Mouse (Mus musculus): ENCODE results near the gene Adam15. TPM values are rescaled to one million over a fixed set of nuclear protein-coding genes. Genes with fewer than 3 reads are reported as not detected.

The Adam15 gene
- polyA plus RNA-seq, 1 experiment from 2014 or later, result 49.3 TPM

DNA sequence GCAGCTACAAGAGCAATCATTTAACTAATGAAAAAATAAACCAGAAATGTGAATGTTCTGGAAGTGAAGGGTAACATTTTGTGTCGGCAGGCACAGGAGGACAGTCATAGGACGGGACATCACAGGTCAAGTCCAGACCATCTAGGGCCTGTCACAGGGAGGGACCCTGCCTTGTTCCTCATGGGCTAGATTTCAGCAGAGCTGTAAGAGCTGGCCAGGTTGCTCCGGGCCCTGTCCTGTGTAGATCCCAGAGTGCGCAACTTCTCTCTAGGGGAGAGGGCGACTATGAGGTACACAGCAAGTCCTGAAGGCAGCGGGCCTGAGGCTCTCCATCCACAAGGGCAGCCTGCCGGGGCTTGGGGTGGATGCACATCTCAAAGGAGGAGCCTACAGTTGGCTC, 11.9 kb upstream of the Adam15 start, which contains the start of gene Dcst2:
Dcst2 (plus strand) TSS at position 301 of the 400 bp plus-strand sequence.
- no peak for ATAC-seq
- WGBS, result 83% methylated on average over 7 of the region's 7 CpGs
- H3K4me1 ChIP-seq (ENCODE audit: control insufficient read depth, insufficient read depth, low read length), result peaks cover 10% of the 10 kb centered on the region
- no peaks in the 10 kb centered on the region for H3K27me3 ChIP-seq (replicated peaks; ENCODE audit: control insufficient read depth, insufficient read depth, low read length)
- H3K36me3 ChIP-seq (ENCODE audit: control insufficient read depth, insufficient read depth, low read length), result no peaks in the 10 kb centered on the region
- H3K9ac ChIP-seq (ENCODE audit: low read depth, low read length), result no peak within 1 kb of the TSS
- no peak within 1 kb of the TSS for H3K4me3 ChIP-seq (ENCODE audit: low read length)
- no peak within 1 kb of the TSS for H3K4me2 ChIP-seq (ENCODE audit: low read depth, low read length)
- no peaks in the 10 kb centered on the region for H3K9me3 ChIP-seq (ENCODE audit: control insufficient read depth, low read length)
- H3K27ac ChIP-seq (ENCODE audit: low read length), result no peak within 1 kb of the TSS

- Histone ChIP-seq H3K9me3 (ENCODE audit: control insufficient read depth, low read length) (no peaks in the 10 kb centered on the region), H3K36me3 (ENCODE audit: control insufficient read depth, insufficient read depth, low read length) (no peaks in the 10 kb centered on the region), H3K4me2 (ENCODE audit: low read depth, low read length) (no peak overlapping the region), H3K4me3 (ENCODE audit: low read length) (no peak overlapping the region), H3K27me3 (replicated peaks; ENCODE audit: control insufficient read depth, insufficient read depth, low read length) (no peaks in the 10 kb centered on the region), H3K9ac (ENCODE audit: low read depth, low read length) (no peak overlapping the region), H3K27ac (ENCODE audit: low read length) (no peak overlapping the region), H3K4me1 (ENCODE audit: control insufficient read depth, insufficient read depth, low read length) (peaks cover 10% of the 10 kb centered on the region)
- no peak for ATAC-seq
- 83% methylated on average over 3 of the region's 3 CpGs for WGBS
These were observed 10.4 kb upstream of the Adam15 start for GRCm38 (mm10) chr3:89360237-89360636.

DNA sequence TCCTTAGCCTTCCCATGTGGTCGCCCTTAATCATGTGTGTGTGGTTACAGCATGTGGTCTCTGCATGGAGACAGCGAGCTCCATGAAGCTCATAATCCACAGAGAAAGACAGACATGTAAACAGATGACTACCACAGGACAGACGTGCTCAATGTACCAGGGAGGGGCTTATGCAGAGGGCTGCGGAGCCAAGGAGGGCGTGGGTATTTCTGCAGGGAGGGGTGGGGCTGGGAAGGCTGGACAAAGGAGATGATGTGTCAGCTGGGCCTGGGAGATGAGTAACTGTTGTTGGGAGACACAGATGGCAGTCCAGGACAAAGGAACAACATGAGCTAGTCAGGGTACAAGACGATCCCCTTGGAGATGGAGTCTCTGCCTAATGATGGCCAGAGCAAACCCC, 9.8 kb upstream of the Adam15 start:
- Histone ChIP-seq H3K4me1 (ENCODE audit: control insufficient read depth, insufficient read depth, low read length) (peaks cover 13% of the 10 kb centered on the region), H3K27me3 (replicated peaks; ENCODE audit: control insufficient read depth, insufficient read depth, low read length) (no peaks in the 10 kb centered on the region), H3K36me3 (ENCODE audit: control insufficient read depth, insufficient read depth, low read length) (no peaks in the 10 kb centered on the region), H3K4me2 (ENCODE audit: low read depth, low read length) (no peak overlapping the region), H3K9me3 (ENCODE audit: control insufficient read depth, low read length) (no peaks in the 10 kb centered on the region), H3K9ac (ENCODE audit: low read depth, low read length) (no peak overlapping the region), H3K4me3 (ENCODE audit: low read length) (no peak overlapping the region), H3K27ac (ENCODE audit: low read length) (no peak overlapping the region)
- no peak for ATAC-seq
- 51% methylated on average over 6 of the region's 6 CpGs for WGBS

DNA sequence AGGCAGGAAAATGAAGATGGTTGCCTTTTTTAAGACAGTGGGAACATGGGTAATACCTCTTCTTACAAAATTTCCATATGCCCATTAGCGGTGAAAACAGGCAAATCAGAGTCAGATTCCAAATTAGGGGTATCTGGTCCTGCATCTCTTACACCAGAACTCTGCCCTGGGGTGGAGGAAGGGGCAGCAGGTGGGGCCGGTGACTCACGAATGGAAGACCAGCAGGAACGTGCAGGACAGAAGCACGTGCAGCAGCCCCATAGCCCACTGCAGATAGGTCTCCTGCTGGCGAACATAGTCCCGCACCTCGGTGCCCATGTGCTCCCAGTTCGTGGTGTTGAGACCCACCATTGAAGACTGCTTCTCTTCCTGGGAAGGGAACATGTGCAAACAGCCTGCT, 6.2 kb upstream of the Adam15 start:
- Histone ChIP-seq H3K36me3 (ENCODE audit: control insufficient read depth, insufficient read depth, low read length) (no peaks in the 10 kb centered on the region), H3K27ac (ENCODE audit: low read length) (peak overlapping the region; percentile 78; the same call in 1 of the 2 replicates), H3K9me3 (ENCODE audit: control insufficient read depth, low read length) (no peaks in the 10 kb centered on the region), H3K27me3 (replicated peaks; ENCODE audit: control insufficient read depth, insufficient read depth, low read length) (no peaks in the 10 kb centered on the region), H3K4me3 (ENCODE audit: low read length) (no peak overlapping the region), H3K4me1 (ENCODE audit: control insufficient read depth, insufficient read depth, low read length) (peaks cover 21% of the 10 kb centered on the region), H3K4me2 (ENCODE audit: low read depth, low read length) (no peak overlapping the region), H3K9ac (ENCODE audit: low read depth, low read length) (no peak overlapping the region)
- 67% methylated on average over 9 of the region's 9 CpGs for WGBS
- no peak for ATAC-seq

GRCm38 (mm10) chr3:89355512-89355902, 5.7 kb upstream of the Adam15 start:
- 61% methylated on average over 6 of the region's 6 CpGs for WGBS
- ATAC-seq, result peak; percentile 39

DNA sequence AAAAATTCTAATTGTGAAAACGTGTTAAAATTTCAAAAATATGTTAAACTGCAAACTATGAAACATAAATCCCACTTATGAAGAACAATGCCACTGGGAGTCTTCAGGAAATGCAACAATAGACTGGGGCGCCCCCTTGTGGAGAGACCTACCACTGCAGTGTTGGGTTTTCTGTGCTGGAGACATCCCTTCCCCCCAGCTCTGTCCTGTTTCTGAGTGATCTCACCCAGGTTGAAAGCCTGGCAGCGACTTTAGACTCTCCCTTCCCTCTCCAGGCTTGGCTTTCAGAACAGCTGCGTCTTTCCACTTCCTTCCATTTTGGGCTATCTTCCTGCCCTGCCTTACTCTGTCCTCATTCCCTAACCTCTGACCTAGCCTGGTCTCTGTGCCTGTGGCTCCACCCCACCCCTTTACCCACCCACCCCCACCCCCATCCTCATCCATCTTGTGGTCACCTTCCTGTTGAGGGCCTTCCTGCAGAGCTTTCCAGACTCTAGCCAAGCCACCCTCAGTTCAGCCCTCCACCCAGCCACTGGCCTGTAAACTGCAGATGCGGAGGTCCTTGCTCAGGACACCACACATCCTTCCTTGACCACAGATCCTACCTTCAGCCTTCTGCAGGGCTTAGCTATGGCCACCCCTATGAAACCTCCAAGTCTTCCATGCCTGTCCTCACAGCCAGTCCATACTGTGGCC, 5.2 kb upstream of the Adam15 start:
- WGBS, result 17% methylated on average over 5 of the region's 5 CpGs
- H3K9ac ChIP-seq (ENCODE audit: low read depth, low read length), result peak overlapping the region; percentile 35; the same call in 1 of the 2 replicates
- H3K4me1 ChIP-seq (ENCODE audit: control insufficient read depth, insufficient read depth, low read length), result peaks cover 28% of the 10 kb centered on the region
- peak; percentile 61 for ATAC-seq
- peak overlapping the region; percentile 29; the same call in 1 of the 2 replicates for H3K4me2 ChIP-seq (ENCODE audit: low read depth, low read length)
- no peak overlapping the region for H3K4me3 ChIP-seq (ENCODE audit: low read length)
- H3K9me3 ChIP-seq (ENCODE audit: control insufficient read depth, low read length), result no peaks in the 10 kb centered on the region
- H3K27ac ChIP-seq (ENCODE audit: low read length), result peak overlapping the region; percentile 78
- H3K36me3 ChIP-seq (ENCODE audit: control insufficient read depth, insufficient read depth, low read length), result no peaks in the 10 kb centered on the region
- H3K27me3 ChIP-seq (replicated peaks; ENCODE audit: control insufficient read depth, insufficient read depth, low read length), result no peaks in the 10 kb centered on the region

More at GRCm38 (mm10) chr3:89355512-89355902, 5.7 kb upstream of the Adam15 start:
- no peak overlapping the region for H3K4me3 ChIP-seq (ENCODE audit: low read length)
- H3K4me2 ChIP-seq (ENCODE audit: low read depth, low read length), result peak overlapping the region; percentile 29; the same call in 1 of the 2 replicates
- H3K9ac ChIP-seq (ENCODE audit: low read depth, low read length), result peak overlapping the region; percentile 35
- no peaks in the 10 kb centered on the region for H3K36me3 ChIP-seq (ENCODE audit: control insufficient read depth, insufficient read depth, low read length)
- H3K27ac ChIP-seq (ENCODE audit: low read length), result peak overlapping the region; percentile 78
- no peaks in the 10 kb centered on the region for H3K27me3 ChIP-seq (replicated peaks; ENCODE audit: control insufficient read depth, insufficient read depth, low read length)
- no peaks in the 10 kb centered on the region for H3K9me3 ChIP-seq (ENCODE audit: control insufficient read depth, low read length)
- H3K4me1 ChIP-seq (ENCODE audit: control insufficient read depth, insufficient read depth, low read length), result peaks cover 23% of the 10 kb centered on the region

GRCm38 (mm10) chr3:89351271-89351670, 1.5 kb upstream of the Adam15 start:
- no peak for ATAC-seq
- H3K4me1 ChIP-seq (ENCODE audit: control insufficient read depth, insufficient read depth, low read length), result peaks cover 34% of the 10 kb centered on the region
- WGBS, result 58% methylated on average over 5 of the region's 5 CpGs

DNA sequence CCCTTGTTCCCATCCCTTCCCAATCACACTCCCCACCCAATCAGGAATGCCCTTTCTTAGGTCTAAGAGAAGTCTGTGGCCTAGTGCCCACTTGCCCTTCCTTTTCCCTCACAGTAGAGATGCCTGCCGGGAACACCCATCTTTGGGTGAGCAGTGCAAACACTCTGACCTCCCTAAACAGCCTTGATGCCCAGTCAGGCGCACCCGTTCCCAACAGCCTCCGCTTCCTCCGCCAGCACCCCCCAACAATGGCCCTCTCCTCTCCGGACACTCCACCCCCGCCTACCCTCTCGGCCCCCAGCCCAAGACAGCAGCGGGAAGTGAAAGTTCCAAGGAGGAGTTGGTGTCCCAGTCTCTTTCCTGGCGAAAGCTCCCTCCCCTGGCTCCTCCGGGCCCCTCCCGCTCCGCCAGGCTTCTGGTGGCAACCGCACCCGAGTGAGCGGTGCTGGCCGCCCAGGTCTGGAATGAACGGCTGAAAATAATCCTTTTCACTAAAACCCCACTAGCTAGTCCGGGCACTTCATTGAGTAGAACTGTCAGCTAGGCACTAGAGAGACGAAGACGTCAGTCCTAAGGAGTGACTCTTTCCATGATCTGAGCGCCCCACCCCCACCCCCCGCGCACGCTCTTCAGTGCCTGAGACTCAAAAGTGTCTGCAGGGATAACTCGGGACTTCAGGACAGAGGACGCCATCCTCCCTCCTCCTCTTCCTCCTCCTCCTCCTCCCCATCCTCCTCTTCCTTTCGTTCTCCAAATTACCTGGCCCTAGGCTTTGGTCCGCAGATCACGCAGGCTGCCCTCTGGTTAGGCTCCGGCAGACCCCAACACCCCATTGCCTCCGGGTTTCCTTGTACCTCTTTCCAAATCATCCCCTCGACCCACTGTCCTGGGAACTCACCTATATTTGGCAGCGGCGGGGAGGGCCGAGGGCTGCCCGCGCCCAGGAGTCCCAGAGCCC, 606 bp downstream of the Adam15 start:
- peak overlapping the region; percentile 77 for H3K9ac ChIP-seq (ENCODE audit: low read depth, low read length)

More at GRCm38 (mm10) chr3:89351271-89351670, 1.5 kb upstream of the Adam15 start:
- Histone ChIP-seq H3K27ac (ENCODE audit: low read length) (no peak overlapping the region), H3K4me3 (ENCODE audit: low read length) (no peak overlapping the region), H3K27me3 (replicated peaks; ENCODE audit: control insufficient read depth, insufficient read depth, low read length) (no peaks in the 10 kb centered on the region), H3K9ac (ENCODE audit: low read depth, low read length) (no peak overlapping the region), H3K4me2 (ENCODE audit: low read depth, low read length) (no peak overlapping the region), H3K36me3 (ENCODE audit: control insufficient read depth, insufficient read depth, low read length) (no peaks in the 10 kb centered on the region), H3K9me3 (ENCODE audit: control insufficient read depth, low read length) (no peaks in the 10 kb centered on the region)

GRCm38 (mm10) chr3:89347916-89348315, 1.9 kb downstream of the Adam15 start:
- no peak for ATAC-seq
- 0 out of 2 replicates have a peak overlapping the region, but pooled peaks have one; percentile 16 for H3K4me2 ChIP-seq (ENCODE audit: low read depth, low read length)
- peaks cover 20% of the 10 kb centered on the region for H3K4me1 ChIP-seq (ENCODE audit: control insufficient read depth, insufficient read depth, low read length)
- WGBS, result 67% methylated on average over 1 of the region's 1 CpGs
- H3K27me3 ChIP-seq (replicated peaks; ENCODE audit: control insufficient read depth, insufficient read depth, low read length), result no peaks in the 10 kb centered on the region
- no peaks in the 10 kb centered on the region for H3K9me3 ChIP-seq (ENCODE audit: control insufficient read depth, low read length)
- H3K27ac ChIP-seq (ENCODE audit: low read length), result peak overlapping the region; percentile 36; the same call in 1 of the 2 replicates
- 0 out of 2 replicates have a peak overlapping the region, but pooled peaks have one; percentile 24 for H3K9ac ChIP-seq (ENCODE audit: low read depth, low read length)
- peaks cover 5% of the 10 kb centered on the region; the same call in 1 of the 2 replicates for H3K36me3 ChIP-seq (ENCODE audit: control insufficient read depth, insufficient read depth, low read length)
- H3K4me3 ChIP-seq (ENCODE audit: low read length), result no peak overlapping the region

More for the DNA sequence above, 606 bp downstream of the Adam15 start:
- H3K27ac ChIP-seq (ENCODE audit: low read length), result peak overlapping the region; percentile 54
- H3K27me3 ChIP-seq (replicated peaks; ENCODE audit: control insufficient read depth, insufficient read depth, low read length), result no peaks in the 10 kb centered on the region
- peak overlapping the region; percentile 99 for H3K4me2 ChIP-seq (ENCODE audit: low read depth, low read length)
- WGBS, result under 1% methylated on average over 38 of the region's 38 CpGs
- no peaks in the 10 kb centered on the region; the same call in 1 of the 2 replicates for H3K36me3 ChIP-seq (ENCODE audit: control insufficient read depth, insufficient read depth, low read length)
- peak; percentile 61 for ATAC-seq
- H3K4me1 ChIP-seq (ENCODE audit: control insufficient read depth, insufficient read depth, low read length), result peaks cover 20% of the 10 kb centered on the region
- peak overlapping the region; percentile 77 for H3K4me3 ChIP-seq (ENCODE audit: low read length)
- H3K9me3 ChIP-seq (ENCODE audit: control insufficient read depth, low read length), result no peaks in the 10 kb centered on the region
